Mouse (Mus musculus) sigmoid colon, adult 10 weeks (tissue): ENCODE measurements around the gene Hist1h4i. TPM values are rescaled to one million over a fixed set of nuclear protein-coding genes. Genes with fewer than 3 reads are reported as not detected.

ENCODE experiments used
- polyA plus RNA-seq: library from polyadenylated mRNA; stranded (reverse); fragments of 350-450 nt; fragmentation: Illumina TruSeq; extraction: RNeasy Lipid Tissue Mini Kit (QIAGEN cat#74804); gene quantifications from one replicate; pipeline ENCODE4 v1.2.3, GENCODE M21; 2014; ENCODE audit warnings: low read depth, low replicate concordance

The Hist1h4i gene
- 6.7 TPM for polyA plus RNA-seq

DNA sequence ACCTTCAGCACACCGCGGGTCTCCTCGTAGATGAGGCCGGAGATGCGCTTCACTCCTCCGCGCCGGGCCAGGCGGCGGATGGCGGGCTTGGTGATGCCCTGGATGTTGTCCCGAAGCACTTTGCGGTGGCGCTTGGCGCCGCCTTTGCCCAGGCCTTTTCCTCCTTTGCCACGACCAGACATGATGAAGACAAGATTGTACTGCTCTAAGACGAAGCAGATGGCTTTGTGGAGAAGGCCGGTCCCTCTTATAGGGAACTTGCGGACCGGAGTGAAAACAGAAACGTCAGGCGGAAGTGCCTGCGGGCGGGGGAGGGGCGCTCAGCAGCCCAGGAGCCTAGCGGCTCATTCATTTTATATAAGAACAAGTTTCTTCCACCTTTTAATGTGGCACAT is at the start of gene Hist1h4i:
Gene Hist1h4i, minus strand, starts transcription at position 221 of the 395 bp plus-strand sequence.

DNA sequence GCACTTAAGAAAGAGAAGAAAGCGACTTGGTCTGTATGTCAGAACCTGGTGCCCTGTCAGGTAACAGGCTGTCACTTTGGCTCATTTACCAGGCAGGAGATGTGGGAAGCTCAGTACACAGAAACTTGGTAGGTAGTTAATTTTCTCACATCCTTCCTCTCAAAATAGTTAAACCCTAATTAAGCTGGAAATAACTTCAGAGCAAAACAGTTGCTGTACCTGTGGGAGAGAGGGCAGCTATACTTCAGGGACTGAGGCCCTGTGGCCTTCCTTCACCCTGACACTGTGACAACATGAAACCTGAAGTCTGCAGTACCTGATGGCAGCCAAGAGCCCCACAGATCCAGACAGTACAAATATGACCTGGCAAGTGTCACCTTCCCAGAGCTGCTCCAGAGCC is 43.0 kb upstream of the Hist1h4i start, which contains the start of gene Vmn1r188:
Gene Vmn1r188, plus strand, starts transcription at position 301 of the 400 bp plus-strand sequence.

DNA sequence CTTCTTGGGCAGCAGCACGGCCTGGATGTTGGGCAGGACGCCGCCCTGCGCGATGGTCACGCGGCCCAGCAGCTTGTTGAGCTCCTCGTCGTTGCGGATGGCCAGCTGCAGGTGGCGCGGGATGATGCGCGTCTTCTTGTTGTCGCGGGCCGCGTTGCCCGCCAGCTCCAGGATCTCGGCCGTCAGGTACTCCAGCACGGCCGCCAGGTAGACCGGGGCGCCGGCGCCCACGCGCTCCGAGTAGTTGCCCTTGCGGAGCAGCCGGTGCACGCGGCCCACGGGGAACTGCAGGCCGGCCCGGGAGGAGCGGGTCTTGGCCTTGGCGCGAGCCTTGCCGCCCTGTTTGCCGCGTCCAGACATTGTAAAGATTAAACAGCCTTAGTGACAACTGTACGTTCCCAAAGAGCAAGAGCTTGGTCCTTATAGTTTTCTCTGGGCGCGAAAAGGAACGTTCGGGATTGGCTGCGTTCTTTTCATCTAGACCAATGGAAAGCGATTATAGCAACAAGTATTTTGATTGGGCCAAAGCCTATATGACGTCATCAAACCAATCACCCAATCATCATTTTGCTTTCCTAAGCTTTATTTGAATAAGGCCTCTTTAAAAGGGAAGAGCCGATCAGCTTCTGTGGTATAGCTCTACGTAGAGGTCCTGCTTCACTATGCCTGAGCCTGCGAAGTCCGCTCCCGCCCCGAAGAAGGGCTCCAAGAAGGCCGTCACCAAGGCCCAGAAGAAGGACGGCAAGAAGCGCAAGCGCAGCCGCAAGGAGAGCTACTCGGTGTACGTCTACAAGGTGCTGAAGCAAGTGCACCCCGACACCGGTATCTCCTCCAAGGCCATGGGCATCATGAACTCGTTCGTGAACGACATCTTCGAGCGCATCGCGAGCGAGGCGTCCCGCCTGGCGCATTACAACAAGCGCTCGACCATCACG is 1.7 kb upstream of the Hist1h4i start, which contains the start of the genes Hist1h2ag and Hist1h2bj:
Gene Hist1h2ag, minus strand, starts transcription at position 377 of the 935 bp plus-strand sequence.
Gene Hist1h2bj, plus strand, starts transcription at position 647 of the 935 bp plus-strand sequence.

DNA sequence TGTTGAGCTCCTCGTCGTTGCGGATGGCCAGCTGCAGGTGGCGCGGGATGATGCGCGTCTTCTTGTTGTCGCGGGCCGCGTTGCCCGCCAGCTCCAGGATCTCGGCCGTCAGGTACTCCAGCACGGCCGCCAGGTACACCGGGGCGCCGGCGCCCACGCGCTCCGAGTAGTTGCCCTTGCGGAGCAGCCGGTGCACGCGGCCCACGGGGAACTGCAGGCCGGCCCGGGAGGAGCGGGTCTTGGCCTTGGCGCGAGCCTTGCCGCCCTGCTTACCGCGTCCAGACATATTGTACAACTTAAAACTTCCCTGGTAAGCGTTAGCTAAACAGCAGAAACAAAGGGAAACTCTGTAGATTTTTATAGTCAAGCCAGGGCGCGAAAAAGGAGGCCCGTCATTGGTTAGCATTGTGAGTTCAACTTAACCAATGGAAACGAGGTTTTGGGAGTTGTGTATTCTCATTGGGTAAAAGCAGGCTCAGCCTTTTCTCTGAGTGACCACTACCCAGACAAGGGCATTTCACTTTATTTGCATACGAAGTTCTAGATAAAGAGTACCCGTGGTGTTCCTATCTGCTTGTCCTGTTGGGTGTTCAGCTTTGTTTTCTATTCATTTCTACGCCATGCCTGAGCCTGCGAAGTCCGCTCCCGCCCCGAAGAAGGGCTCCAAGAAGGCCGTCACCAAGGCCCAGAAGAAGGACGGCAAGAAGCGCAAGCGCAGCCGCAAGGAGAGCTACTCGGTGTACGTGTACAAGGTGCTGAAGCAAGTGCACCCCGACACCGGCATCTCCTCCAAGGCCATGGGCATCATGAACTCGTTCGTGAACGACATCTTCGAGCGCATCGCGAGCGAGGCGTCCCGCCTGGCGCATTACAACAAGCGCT is 5.7 kb downstream of the Hist1h4i start, which contains the start of the genes Hist1h2ah and Hist1h2bk:
Gene Hist1h2ah, minus strand, starts transcription at position 302 of the 882 bp plus-strand sequence.
Gene Hist1h2bk, plus strand, starts transcription at position 604 of the 882 bp plus-strand sequence.

DNA sequence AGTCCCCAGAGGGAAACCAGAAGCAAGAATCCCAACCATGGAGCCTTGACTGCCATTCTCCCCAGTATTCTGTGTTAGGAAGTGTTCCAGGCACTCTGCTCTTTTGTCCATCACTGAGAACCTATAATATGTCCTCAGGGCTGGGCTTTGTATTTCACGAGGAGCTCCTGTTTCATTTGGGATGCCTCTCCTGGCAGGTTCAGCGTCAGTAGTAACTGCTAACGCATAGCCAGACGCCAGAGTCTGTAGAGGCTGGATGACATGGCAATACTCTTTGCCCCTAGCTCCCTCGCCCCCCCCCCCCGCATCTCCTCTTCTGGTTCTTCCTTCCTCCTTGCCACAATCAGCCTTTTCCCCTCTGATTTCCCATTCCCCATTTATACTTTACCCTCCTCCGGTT is 31.5 kb downstream of the Hist1h4i start, which contains the start of gene Prss16:
Gene Prss16, minus strand, starts transcription at position 101 of the 400 bp plus-strand sequence.

Other genes starting within 250 kb of the Hist1h4i start
- gene Hist1h2bq, start 231.2 kb downstream of the Hist1h4i start, polyA plus RNA-seq = 1.1 TPM
- not detected for gene Hist1h2ao, start 230.9 kb downstream of the Hist1h4i start, polyA plus RNA-seq
- gene Hist1h4m, start 229.6 kb downstream of the Hist1h4i start, polyA plus RNA-seq = not detected
- gene Hist1h4n, start 209.2 kb downstream of the Hist1h4i start, polyA plus RNA-seq = not detected
- not detected for gene Hist1h2ap, start 207.9 kb downstream of the Hist1h4i start, polyA plus RNA-seq
- gene Hist1h2br, start 207.6 kb downstream of the Hist1h4i start, polyA plus RNA-seq = 5.3 TPM
- gene Zfp184, start 96.3 kb downstream of the Hist1h4i start, polyA plus RNA-seq = 1.9 TPM
- not detected for gene Pom121l2, start 60.2 kb downstream of the Hist1h4i start, polyA plus RNA-seq
- 1.4 TPM for gene Prss16, start 31.6 kb downstream of the Hist1h4i start, polyA plus RNA-seq
- gene Hist1h2ah, start 5.8 kb downstream of the Hist1h4i start, polyA plus RNA-seq = not detected
- gene Hist1h2bk, start 5.5 kb downstream of the Hist1h4i start, polyA plus RNA-seq = not detected
- gene Hist1h2ag, start 1.6 kb upstream of the Hist1h4i start, polyA plus RNA-seq = not detected
- gene Hist1h2bj, start 1.9 kb upstream of the Hist1h4i start, polyA plus RNA-seq = not detected
- gene Vmn1r188, start 43.1 kb upstream of the Hist1h4i start, polyA plus RNA-seq = not detected
- not detected for gene Vmn1r189, start 64.5 kb upstream of the Hist1h4i start, polyA plus RNA-seq
- not detected for gene Vmn1r191, start 142.6 kb upstream of the Hist1h4i start, polyA plus RNA-seq
- not detected for gene Vmn1r192, start 149.8 kb upstream of the Hist1h4i start, polyA plus RNA-seq
- not detected for gene Vmn1r193, start 181.8 kb upstream of the Hist1h4i start, polyA plus RNA-seq
- not detected for gene Vmn1r194, start 202.9 kb upstream of the Hist1h4i start, polyA plus RNA-seq
- gene Vmn1r195, start 229.2 kb upstream of the Hist1h4i start, polyA plus RNA-seq = not detected
- not detected for gene Vmn1r196, start 248.6 kb upstream of the Hist1h4i start, polyA plus RNA-seq